Comparison of ENCODE assay signal across 8 mouse cellular contexts in genomic region chr2:152806037-152806436, GRCm38 (mm10). TPM values are rescaled to one million over a fixed set of nuclear protein-coding genes. Genes with fewer than 3 reads are reported as not detected.
DNase-seq lines count a peak whose midpoint lies in the region; ATAC-seq lines count a peak whose summit lies in the region.

No protein-coding gene starts in this region.

- H3K9me3 ChIP-seq in intestine, embryonic 16.5 days (ENCODE audit: control insufficient read depth, low read length), result no peaks in the 10 kb centered on the region
- no peaks in the 10 kb centered on the region for H3K9me3 ChIP-seq in intestine, embryonic 15.5 days
- no peaks in the 10 kb centered on the region for H3K9me3 ChIP-seq in heart, embryonic 10.5 days
- H3K9me3 ChIP-seq in liver, embryonic 16.5 days (replicated peaks; ENCODE audit: control insufficient read depth, low read length), result no peaks in the 10 kb centered on the region

- no peaks in the 10 kb centered on the region for H3K27me3 ChIP-seq in intestine, embryonic 16.5 days (replicated peaks; ENCODE audit: control insufficient read depth, insufficient read depth, low read length)
- H3K27me3 ChIP-seq in intestine, embryonic 15.5 days (replicated peaks), result no peaks in the 10 kb centered on the region
- H3K27me3 ChIP-seq in heart, embryonic 10.5 days (ENCODE audit: insufficient read depth, poor library complexity, severe bottlenecking), result no peaks in the 10 kb centered on the region
- no peaks in the 10 kb centered on the region for H3K27me3 ChIP-seq in liver, embryonic 16.5 days (ENCODE audit: control insufficient read depth, insufficient read depth, low read depth, low read length)

- peak; percentile 84 for DNase-seq in Muller cell, postnatal 12 days (ENCODE audit: inconsistent ontology term)
- DNase-seq in heart, embryonic 10.5 days (ENCODE audit: low spot score), result no peak
- DNase-seq in cerebellum, postnatal 10 days, result no peak
- DNase-seq in thymus, adult 18-20 months, result no peak
- no peak for DNase-seq in urinary bladder, adult 2 months (ENCODE audit: low spot score)

- H3K27ac ChIP-seq in intestine, embryonic 16.5 days (ENCODE audit: low read length), result 0 out of 2 replicates have a peak overlapping the region, but pooled peaks have one; percentile 21
- H3K27ac ChIP-seq in intestine, embryonic 15.5 days, result no peak overlapping the region
- peak overlapping the region; percentile 65; the same call in 1 of the 2 replicates for H3K27ac ChIP-seq in heart, embryonic 10.5 days
- peak overlapping the region; percentile 79 for H3K27ac ChIP-seq in liver, embryonic 16.5 days (ENCODE audit: low read length)

- peaks cover 33% of the 10 kb centered on the region for H3K4me1 ChIP-seq in intestine, embryonic 16.5 days (ENCODE audit: control insufficient read depth, insufficient read depth, low read length)
- H3K4me1 ChIP-seq in intestine, embryonic 15.5 days (replicated peaks), result peaks cover 24% of the 10 kb centered on the region
- peaks cover 55% of the 10 kb centered on the region for H3K4me1 ChIP-seq in heart, embryonic 10.5 days
- peaks cover 85% of the 10 kb centered on the region for H3K4me1 ChIP-seq in liver, embryonic 16.5 days (ENCODE audit: control insufficient read depth, low read depth, low read length)

- H3K4me2 ChIP-seq in intestine, embryonic 16.5 days (ENCODE audit: low read depth, low read length), result no peak overlapping the region
- H3K4me2 ChIP-seq in intestine, embryonic 15.5 days (replicated peaks), result no peak overlapping the region
- no peak overlapping the region for H3K4me2 ChIP-seq in liver, embryonic 16.5 days (ENCODE audit: low read depth, low read length)

- no peaks in the 10 kb centered on the region for H3K36me3 ChIP-seq in intestine, embryonic 16.5 days (ENCODE audit: control insufficient read depth, insufficient read depth, low read length)
- H3K36me3 ChIP-seq in intestine, embryonic 15.5 days, result no peaks in the 10 kb centered on the region
- H3K36me3 ChIP-seq in heart, embryonic 10.5 days, result no peaks in the 10 kb centered on the region
- H3K36me3 ChIP-seq in liver, embryonic 16.5 days (ENCODE audit: control insufficient read depth, insufficient read depth), result no peaks in the 10 kb centered on the region; the same call in 1 of the 2 replicates

- no peak overlapping the region for H3K4me3 ChIP-seq in intestine, embryonic 16.5 days (ENCODE audit: low read length)
- no peak overlapping the region for H3K4me3 ChIP-seq in intestine, embryonic 15.5 days (replicated peaks)
- H3K4me3 ChIP-seq in heart, embryonic 10.5 days, result no peak overlapping the region
- no peak overlapping the region for H3K4me3 ChIP-seq in liver, embryonic 16.5 days (ENCODE audit: low read depth, low read length)

- 76% methylated on average over 2 of the region's 2 CpGs for WGBS in intestine, embryonic 16.5 days
- WGBS in intestine, embryonic 15.5 days, result 69% methylated on average over 2 of the region's 2 CpGs
- 54% methylated on average over 2 of the region's 2 CpGs for WGBS in heart, embryonic 10.5 days
- 49% methylated on average over 2 of the region's 2 CpGs for WGBS in liver, embryonic 16.5 days (ENCODE audit: insufficient replicate concordance)

- no peak overlapping the region for H3K9ac ChIP-seq in intestine, embryonic 16.5 days (ENCODE audit: low read depth, low read length)
- H3K9ac ChIP-seq in intestine, embryonic 15.5 days, result no peak overlapping the region
- H3K9ac ChIP-seq in liver, embryonic 16.5 days (ENCODE audit: low read depth, low read length), result no peak overlapping the region; the same call in 1 of the 2 replicates

- ATAC-seq in intestine, embryonic 16.5 days, result no peak
- no peak for ATAC-seq in intestine, embryonic 15.5 days
- peak; percentile 19; the same call in 1 of the 2 replicates for ATAC-seq in liver, embryonic 16.5 days (ENCODE audit: low read depth)

RNA-seq across cellular contexts. Expression of gene Bcl2l1, which starts 25.5 kb away (rescaled TPM):
- polyA plus RNA-seq in intestine, embryonic 16.5 days (2015; fragmentation: Nextera tagmentation; extraction: Ambion mirVana), result 65.8 and 66.8 TPM in 2 replicates
- polyA plus RNA-seq in intestine, embryonic 15.5 days (2015; fragmentation: Nextera tagmentation; extraction: Ambion mirVana), result 61.9 and 64.0 TPM in 2 replicates
- 72.8 and 76.2 TPM in 2 replicates for polyA plus RNA-seq in heart, embryonic 10.5 days (2016; fragmentation: Nextera tagmentation; extraction: Ambion mirVana)
- polyA plus RNA-seq in liver, embryonic 16.5 days (2015; fragmentation: Nextera tagmentation; extraction: Ambion mirVana), result 213 and 241 TPM in 2 replicates
- 76.7 and 88.6 TPM in 2 replicates for polyA plus RNA-seq in urinary bladder, adult 2 months (2012; rRNA removed)

RNA-seq across cellular contexts. Expression of gene Tpx2, which starts 41.7 kb away (rescaled TPM):
- polyA plus RNA-seq in intestine, embryonic 16.5 days (2015; fragmentation: Nextera tagmentation; extraction: Ambion mirVana), result 45.7 and 51.5 TPM in 2 replicates
- polyA plus RNA-seq in intestine, embryonic 15.5 days (2015; fragmentation: Nextera tagmentation; extraction: Ambion mirVana), result 60.1 and 67.6 TPM in 2 replicates
- polyA plus RNA-seq in heart, embryonic 10.5 days (2016; fragmentation: Nextera tagmentation; extraction: Ambion mirVana), result 74.7 and 97.0 TPM in 2 replicates
- polyA plus RNA-seq in liver, embryonic 16.5 days (2015; fragmentation: Nextera tagmentation; extraction: Ambion mirVana), result 57.7 and 58.9 TPM in 2 replicates
- polyA plus RNA-seq in urinary bladder, adult 2 months (2012; rRNA removed), result 3.0 and 3.2 TPM in 2 replicates

RNA-seq across cellular contexts. Expression of gene Cox4i2, which starts 52.1 kb away (rescaled TPM):
- 14.8 and 15.3 TPM in 2 replicates for polyA plus RNA-seq in intestine, embryonic 16.5 days (2015; fragmentation: Nextera tagmentation; extraction: Ambion mirVana)
- polyA plus RNA-seq in intestine, embryonic 15.5 days (2015; fragmentation: Nextera tagmentation; extraction: Ambion mirVana), result 12.2 and 14.2 TPM in 2 replicates
- 18.8 and 21.1 TPM in 2 replicates for polyA plus RNA-seq in heart, embryonic 10.5 days (2016; fragmentation: Nextera tagmentation; extraction: Ambion mirVana)
- polyA plus RNA-seq in liver, embryonic 16.5 days (2015; fragmentation: Nextera tagmentation; extraction: Ambion mirVana), result 0.95 and 1.4 TPM in 2 replicates
- polyA plus RNA-seq in urinary bladder, adult 2 months (2012; rRNA removed), result 9.6 and 10.0 TPM in 2 replicates

Comparison
In these comparisons a context has a peak if more than half of its experiments do, and no peak if none do; other contexts are left out.
1. RNA of gene Tpx2, which starts 41.7 kb away (polyA plus RNA-seq): 74.7 to 97.0 TPM in heart, embryonic 10.5 days, 60.1 to 67.6 TPM in intestine, embryonic 15.5 days, 57.7 to 58.9 TPM in liver, embryonic 16.5 days and 45.7 to 51.5 TPM in intestine, embryonic 16.5 days; 3.0 to 3.2 TPM in urinary bladder, adult 2 months; every median in the first group is over 10 times any median in the second.